Mouse (Mus musculus) embryonic facial prominence, embryonic 13.5 days (tissue): ENCODE measurements around the gene Cep112. TPM values are rescaled to one million over a fixed set of nuclear protein-coding genes. Genes with fewer than 3 reads are reported as not detected.

ENCODE experiments used
- ATAC-seq: fragments of 200-750 bp; cut with Nextera tagmentation; 2 replicates; pipeline ENCODE4 v1.8.0; 2017; ENCODE audit warnings: low read depth; ENCODE audit not compliant: insufficient number of reproducible peaks, insufficient read depth, low FRiP score, low TSS enrichment
- H3K27ac ChIP-seq: fragments of 300-500 bp; sonication (generic); 2 replicates; pipeline ENCODE4 v1.5.1; 2015; ENCODE audit warnings: moderate library complexity, mild to moderate bottlenecking, inconsistent platforms
- H3K27me3 ChIP-seq: fragments of 300-500 bp; sonication (generic); 2 replicates; pipeline ENCODE4 v1.6.1; 2015; ENCODE audit warnings: mild to moderate bottlenecking, inconsistent platforms
- H3K36me3 ChIP-seq: fragments of 300-500 bp; sonication (generic); 2 replicates; pipeline ENCODE4 v1.6.1; 2015; ENCODE audit warnings: mild to moderate bottlenecking, inconsistent platforms
- H3K4me1 ChIP-seq: fragments of 300-500 bp; sonication (generic); 2 replicates; pipeline ENCODE4 v1.6.1; 2015; ENCODE audit warnings: inconsistent platforms
- H3K4me2 ChIP-seq: fragments of 300-500 bp; sonication (generic); 2 replicates; pipeline ENCODE4 v1.6.1; 2015; ENCODE audit warnings: moderate library complexity, mild to moderate bottlenecking, inconsistent platforms
- H3K4me3 ChIP-seq: fragments of 300-500 bp; sonication (generic); 2 replicates; pipeline ENCODE4 v1.5.1; 2015; ENCODE audit warnings: mild to moderate bottlenecking, inconsistent platforms
- H3K9ac ChIP-seq: fragments of 300-500 bp; sonication (generic); 2 replicates; pipeline ENCODE4 v1.6.1; 2015; ENCODE audit warnings: mild to moderate bottlenecking, inconsistent platforms
- H3K9me3 ChIP-seq: fragments of 300-500 bp; sonication (generic); 2 replicates; pipeline ENCODE4 v1.6.1; 2016; ENCODE audit warnings: inconsistent platforms
- WGBS: fragments of 180-500 bp; shearing (Covaris S2); methylation state at CpG from one replicate; pipeline ENCODE4 v1.1.7; 2015; ENCODE audit warnings: mixed read lengths; 5-methylcytosine and 5-hydroxymethylcytosine counted together
- polyA plus RNA-seq: library from polyadenylated mRNA; unstranded; fragments of >200 nt; fragmentation: Nextera tagmentation; extraction: Ambion mirVana; gene quantifications from 2 replicates; pipeline ENCODE4 v1.2.1, GENCODE M21; 2015

Gene Cep112
- polyA plus RNA-seq, 1 experiment from 2014 or later, result 21.9 TPM

GRCm38 (mm10) chr11:108757626-108758430 lies 332.8 kb downstream of the Cep112 start:
- Histone ChIP-seq H3K4me1 (peaks cover 27% of the 10 kb centered on the region), H3K36me3 (no peaks in the 10 kb centered on the region), H3K4me3 (0 out of 2 replicates have a peak overlapping the region, but pooled peaks have one; percentile 0), H3K27me3 (no peaks in the 10 kb centered on the region), H3K4me2 (peak overlapping the region; percentile 29), H3K9me3 (no peaks in the 10 kb centered on the region), H3K9ac (no peak overlapping the region), H3K27ac (peak overlapping the region; percentile 74)
- 22% methylated on average over 6 of the region's 6 CpGs for WGBS
- no peak for ATAC-seq

GRCm38 (mm10) chr11:108770064-108770463 lies 345.1 kb downstream of the Cep112 start:
- H3K9ac ChIP-seq, result 0 out of 2 replicates have a peak overlapping the region, but pooled peaks have one; percentile 22

GRCm38 (mm10) chr11:108774019-108774670 lies 349.2 kb downstream of the Cep112 start:
- 67% methylated on average over 6 of the region's 6 CpGs for WGBS
- Histone ChIP-seq H3K4me2 (no peak overlapping the region), H3K36me3 (no peaks in the 10 kb centered on the region), H3K4me1 (peaks cover 18% of the 10 kb centered on the region), H3K4me3 (no peak overlapping the region), H3K27me3 (no peaks in the 10 kb centered on the region), H3K27ac (no peak overlapping the region; the same call in 1 of the 2 replicates), H3K9ac (no peak overlapping the region), H3K9me3 (no peaks in the 10 kb centered on the region)
- ATAC-seq, result no peak

More at GRCm38 (mm10) chr11:108770064-108770463, 345.1 kb downstream of the Cep112 start:
- Histone ChIP-seq H3K9me3 (no peaks in the 10 kb centered on the region), H3K36me3 (no peaks in the 10 kb centered on the region), H3K4me1 (peaks cover 17% of the 10 kb centered on the region), H3K27me3 (no peaks in the 10 kb centered on the region), H3K27ac (no peak overlapping the region), H3K4me3 (no peak overlapping the region), H3K4me2 (no peak overlapping the region)
- ATAC-seq, result no peak
- WGBS, result 18% methylated on average over 3 of the region's 3 CpGs

- Histone ChIP-seq H3K36me3 (no peaks in the 10 kb centered on the region), H3K9me3 (no peaks in the 10 kb centered on the region), H3K4me1 (peaks cover 6% of the 10 kb centered on the region; the same call in 1 of the 2 replicates), H3K27ac (no peak overlapping the region), H3K27me3 (no peaks in the 10 kb centered on the region), H3K4me3 (no peak overlapping the region), H3K9ac (no peak overlapping the region), H3K4me2 (no peak overlapping the region)
- ATAC-seq, result no peak
- 67% methylated on average over 3 of the region's 3 CpGs for WGBS
Observed at GRCm38 (mm10) chr11:108777158-108777557, 352.2 kb downstream of the Cep112 start.

GRCm38 (mm10) chr11:108780271-108781250 lies 355.6 kb downstream of the Cep112 start:
- no peaks in the 10 kb centered on the region for H3K27me3 ChIP-seq
- WGBS, result 76% methylated on average over 15 of the region's 15 CpGs
- peaks cover 3% of the 10 kb centered on the region; the same call in 1 of the 2 replicates for H3K4me1 ChIP-seq
- H3K27ac ChIP-seq, result 0 out of 2 replicates have a peak overlapping the region, but pooled peaks have one; percentile 28
- no peak overlapping the region for H3K4me2 ChIP-seq
- no peak for ATAC-seq
- H3K9me3 ChIP-seq, result no peaks in the 10 kb centered on the region
- no peak overlapping the region for H3K9ac ChIP-seq
- H3K36me3 ChIP-seq, result no peaks in the 10 kb centered on the region
- no peak overlapping the region for H3K4me3 ChIP-seq

GRCm38 (mm10) chr11:108798398-108798797 lies 373.4 kb downstream of the Cep112 start:
- H3K4me2 ChIP-seq, result no peak overlapping the region
- no peak overlapping the region for H3K27ac ChIP-seq
- no peaks in the 10 kb centered on the region for H3K27me3 ChIP-seq
- no peak for ATAC-seq
- no peak overlapping the region for H3K4me3 ChIP-seq
- H3K9ac ChIP-seq, result no peak overlapping the region
- H3K4me1 ChIP-seq, result no peaks in the 10 kb centered on the region
- 92% methylated on average over 5 of the region's 5 CpGs for WGBS
- H3K36me3 ChIP-seq, result no peaks in the 10 kb centered on the region
- no peaks in the 10 kb centered on the region for H3K9me3 ChIP-seq

GRCm38 (mm10) chr11:108799695-108800094 lies 374.7 kb downstream of the Cep112 start:
- Histone ChIP-seq H3K4me2 (no peak overlapping the region), H3K36me3 (no peaks in the 10 kb centered on the region), H3K4me3 (no peak overlapping the region), H3K27ac (no peak overlapping the region; the same call in 1 of the 2 replicates), H3K4me1 (no peaks in the 10 kb centered on the region), H3K27me3 (no peaks in the 10 kb centered on the region), H3K9ac (no peak overlapping the region), H3K9me3 (no peaks in the 10 kb centered on the region)
- WGBS, result 52% methylated on average over 3 of the region's 3 CpGs
- ATAC-seq, result no peak

- Histone ChIP-seq H3K9me3 (no peaks in the 10 kb centered on the region), H3K4me3 (no peak overlapping the region), H3K4me1 (no peaks in the 10 kb centered on the region), H3K27me3 (no peaks in the 10 kb centered on the region), H3K9ac (no peak overlapping the region), H3K36me3 (no peaks in the 10 kb centered on the region), H3K4me2 (no peak overlapping the region), H3K27ac (no peak overlapping the region)
- no peak for ATAC-seq
- WGBS, result 69% methylated on average over 3 of the region's 3 CpGs
Observed at GRCm38 (mm10) chr11:108804030-108804429, 379.0 kb downstream of the Cep112 start.

- H3K36me3 ChIP-seq, result no peaks in the 10 kb centered on the region
- H3K27me3 ChIP-seq, result no peaks in the 10 kb centered on the region
- no peak overlapping the region for H3K9ac ChIP-seq
- no peaks in the 10 kb centered on the region for H3K4me1 ChIP-seq
- no peak for ATAC-seq
- no peaks in the 10 kb centered on the region for H3K9me3 ChIP-seq
- H3K4me3 ChIP-seq, result no peak overlapping the region
- no peak overlapping the region for H3K4me2 ChIP-seq
- WGBS, result 87% methylated on average over 3 of the region's 3 CpGs
- no peak overlapping the region for H3K27ac ChIP-seq
Observed at GRCm38 (mm10) chr11:108805947-108806346, 381.0 kb downstream of the Cep112 start.

GRCm38 (mm10) chr11:108809626-108810025 lies 384.6 kb downstream of the Cep112 start:
- ATAC-seq, result no peak
- no peaks in the 10 kb centered on the region for H3K27me3 ChIP-seq
- 82% methylated on average over 3 of the region's 3 CpGs for WGBS
- no peaks in the 10 kb centered on the region for H3K9me3 ChIP-seq
- H3K4me3 ChIP-seq, result no peak overlapping the region
- H3K36me3 ChIP-seq, result no peaks in the 10 kb centered on the region
- no peak overlapping the region for H3K9ac ChIP-seq
- no peak overlapping the region for H3K27ac ChIP-seq
- no peak overlapping the region for H3K4me2 ChIP-seq
- no peaks in the 10 kb centered on the region for H3K4me1 ChIP-seq

- no peak for ATAC-seq
- no peak overlapping the region for H3K4me2 ChIP-seq
- H3K4me1 ChIP-seq, result peaks cover 6% of the 10 kb centered on the region
- H3K36me3 ChIP-seq, result no peaks in the 10 kb centered on the region
- no peak overlapping the region for H3K9ac ChIP-seq
- no peaks in the 10 kb centered on the region for H3K9me3 ChIP-seq
- no peak overlapping the region for H3K27ac ChIP-seq
- H3K27me3 ChIP-seq, result no peaks in the 10 kb centered on the region
- no peak overlapping the region for H3K4me3 ChIP-seq
- WGBS, result 41% methylated on average over 4 of the region's 4 CpGs
Observed at GRCm38 (mm10) chr11:108821771-108822170, 396.8 kb downstream of the Cep112 start.
